Mouse (Mus musculus) regulatory T cell (primary cell): Measurements from ENCODE around the gene Smn1.
"Not testable (repeated sequence)": the region's sequence is repeated elsewhere in the genome, so short reads cannot be mapped to it uniquely, and the experiment has no call there.

Source experiments
- in situ Hi-C: fragments of 300-600 bp; cut with MboI, MseI; formaldehyde crosslinking; loops from one replicate; pipeline ENCODE4 v1.15.1; 2025; ENCODE audit warnings: high pct_unique_total_duplicates

Gene Smn1

GRCm38 (mm10) chr13:100124423-100125257 is at the start of gene Smn1:
Gene Smn1 (plus strand): TSS chr13:100124852.
- in situ Hi-C loops: loop anchor here (5.0 kb wide), 1 partner anchor 358 kb away; no protein-coding TSS in a partner anchor

GRCm38 (mm10) chr13:100098808-100099207 is 25.8 kb upstream of the Smn1 start:
- in situ Hi-C loops: loop anchor here (25.0 kb wide), 1 partner anchor 1837 kb away; the partner anchor contains the start of genes Ankra2 and Utp15

- in situ Hi-C loops: no loop called here
Measured at GRCm38 (mm10) chr13:100103052-100103658, 21.5 kb upstream of the Smn1 start.

GRCm38 (mm10) chr13:100103748-100104254 is 20.9 kb upstream of the Smn1 start, which contains the start of gene Bdp1:
Gene Bdp1 (minus strand): TSS chr13:100104070.
- in situ Hi-C loops: no loop called here

- in situ Hi-C loops: no loop called here
Measured at GRCm38 (mm10) chr13:100107652-100108472, 16.8 kb upstream of the Smn1 start, which contains the start of gene Serf1. Gene Serf1 (plus strand): TSS chr13:100108012.

GRCm38 (mm10) chr13:100112218-100112972 is 12.3 kb upstream of the Smn1 start:
- in situ Hi-C loops: no loop called here

GRCm38 (mm10) chr13:100123970-100124369 is 682 bp upstream of the Smn1 start:
- in situ Hi-C loops: no loop called here

- in situ Hi-C loops: loop anchor here (5.0 kb wide), 1 partner anchor 357 kb away; no protein-coding TSS in a partner anchor
Measured at GRCm38 (mm10) chr13:100125258-100125643, 599 bp downstream of the Smn1 start.

GRCm38 (mm10) chr13:100141646-100142314 is 17.1 kb downstream of the Smn1 start:
- in situ Hi-C loops: no loop called here

- in situ Hi-C loops: no loop called here
Measured at GRCm38 (mm10) chr13:100152659-100153058, 28.0 kb downstream of the Smn1 start.

GRCm38 (mm10) chr13:100156624-100157023 is 32.0 kb downstream of the Smn1 start:
- in situ Hi-C loops: no loop called here

GRCm38 (mm10) chr13:100161171-100161870 is 36.7 kb downstream of the Smn1 start:
- in situ Hi-C loops: not testable (repeated sequence)

- in situ Hi-C loops: not testable (repeated sequence)
Measured at GRCm38 (mm10) chr13:100162467-100162866, 37.8 kb downstream of the Smn1 start.

GRCm38 (mm10) chr13:100166378-100166777 is 41.7 kb downstream of the Smn1 start:
- in situ Hi-C loops: not testable (repeated sequence)

- in situ Hi-C loops: not testable (repeated sequence)
Measured at GRCm38 (mm10) chr13:100174360-100174759, 49.7 kb downstream of the Smn1 start.

- in situ Hi-C loops: not testable (repeated sequence)
Measured at GRCm38 (mm10) chr13:100183111-100183510, 58.5 kb downstream of the Smn1 start.
